Mouse (Mus musculus): Measurements from ENCODE around the gene Cplx2.

GRCm38 (mm10) chr13:54348011-54348410 is 23.1 kb upstream of the Cplx2 start:
- TF ChIP-seq CTCF (IDR thresholded peaks at IDR 0.05; ENCODE audit: control insufficient read depth, insufficient read depth, low read length) (no peak), POLR2A (IDR thresholded peaks at IDR 0.05; ENCODE audit: borderline replicate concordance, control insufficient read depth, low read depth, low read length) (no peak)

Measured in bone marrow, adult 2 months (tissue).